Mouse (Mus musculus): ENCODE measurements at regions not wholly inside any gene's neighbourhood (a gene's known extent, or its start where the extent isn't known, plus 50 kb on each side); places are given as distances from the start of the nearest gene placed in this dataset.
A peak's percentile ranks its signal among the peaks of the same experiment; 100 is the strongest.
"Not testable (repeated sequence)": the region's sequence is repeated elsewhere in the genome, so short reads cannot be mapped to it uniquely, and the experiment has no call there.

DNA sequence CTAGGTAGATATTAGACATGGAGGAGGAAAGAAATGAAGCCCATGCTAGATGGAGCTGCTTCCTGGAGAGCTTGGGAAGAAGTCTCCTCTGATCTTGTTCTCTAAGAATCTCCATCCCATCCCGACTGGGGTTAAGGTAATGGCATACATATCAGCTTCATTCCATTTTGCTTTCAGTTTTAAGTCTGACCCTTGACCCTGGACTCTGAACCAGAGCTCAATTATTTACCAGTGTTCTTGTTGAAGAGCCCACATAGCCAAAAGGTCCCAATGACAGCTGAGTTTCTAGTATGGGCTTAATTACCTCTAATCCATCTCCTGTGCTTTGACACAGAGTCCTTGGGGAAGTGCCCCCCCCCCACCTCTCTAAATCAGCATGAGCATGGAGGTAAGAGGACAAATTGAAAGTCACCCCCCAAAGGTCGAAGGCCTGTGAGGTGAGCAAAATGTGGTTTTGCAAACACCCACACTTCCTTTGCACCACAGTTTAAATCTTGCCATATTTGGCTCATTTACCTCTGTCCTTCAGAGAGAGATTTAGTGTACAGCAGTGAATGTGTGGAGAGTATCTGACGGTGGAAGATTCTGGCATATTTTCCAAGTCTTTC, 371.5 kb downstream of the Ets1 start:
- no peak for DNase-seq (ENCODE audit: extremely low spot score)

DNA sequence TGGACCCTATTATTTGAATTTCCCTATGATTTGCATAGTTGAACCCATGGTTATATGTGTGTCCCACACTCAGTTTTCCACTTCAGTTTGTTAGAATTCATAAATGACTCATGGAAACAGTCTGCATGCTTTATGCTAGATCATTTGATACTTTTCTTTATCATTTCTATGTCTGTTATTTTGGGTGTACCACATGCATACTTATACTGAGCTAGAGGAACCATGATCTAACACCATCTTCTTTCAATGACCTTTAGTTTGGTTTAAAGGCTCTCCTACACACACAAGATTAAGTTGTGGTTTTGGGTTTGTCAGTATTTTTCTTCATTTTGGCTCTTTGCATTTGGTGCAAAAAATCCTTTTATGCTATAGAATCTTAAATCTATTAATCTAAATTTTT, 375.2 kb downstream of the Ets1 start:
- DNase-seq (ENCODE audit: extremely low spot score) = no peak

DNA sequence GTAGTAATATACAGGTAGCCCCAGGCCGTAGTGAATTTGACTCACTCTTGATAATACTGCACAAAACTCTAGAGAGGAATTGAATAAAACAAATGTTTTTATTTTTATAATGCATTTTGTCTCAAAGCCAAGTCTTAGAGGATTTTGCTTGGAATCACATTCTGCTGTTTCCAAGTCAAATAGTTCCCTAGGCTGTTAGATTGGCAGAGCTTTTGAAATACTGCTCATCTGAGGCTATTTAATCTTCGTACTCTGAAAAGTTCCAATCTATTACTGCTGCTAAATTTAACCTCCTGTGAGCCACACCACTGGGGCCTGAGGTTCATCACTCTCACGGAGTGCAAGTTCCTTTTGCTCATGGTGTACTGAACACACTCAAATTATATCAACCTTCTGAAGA, 399.4 kb downstream of the Ets1 start:
- no peak for DNase-seq (ENCODE audit: extremely low spot score)

DNA sequence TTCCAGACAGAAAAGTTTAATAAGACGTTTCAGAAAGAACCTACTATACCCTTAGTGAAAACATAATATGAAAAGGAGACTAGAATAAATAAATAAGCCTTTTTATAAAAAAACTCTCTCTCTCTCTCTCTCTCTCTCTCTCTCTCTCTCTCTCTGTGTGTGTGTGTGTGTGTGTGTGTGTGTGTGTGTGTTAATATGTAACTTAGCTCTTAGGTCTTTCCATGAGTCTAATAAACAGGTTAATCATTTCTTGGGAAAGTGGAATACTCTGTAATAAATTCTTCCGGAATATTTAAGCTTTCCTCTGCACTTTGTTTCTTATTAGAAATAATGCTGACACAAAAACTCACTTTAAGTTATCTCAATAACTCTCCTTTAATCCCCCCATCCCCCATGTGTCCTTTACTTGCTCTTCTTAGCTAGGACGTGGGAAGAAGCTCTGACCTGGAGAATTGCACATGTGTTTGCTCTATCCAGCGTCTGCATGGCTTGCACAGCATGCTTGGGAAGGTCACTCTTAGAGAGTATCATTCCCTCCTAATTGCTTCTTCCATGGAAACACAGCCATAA, 403.3 kb downstream of the Ets1 start:
- no peak for DNase-seq (ENCODE audit: extremely low spot score)

DNA sequence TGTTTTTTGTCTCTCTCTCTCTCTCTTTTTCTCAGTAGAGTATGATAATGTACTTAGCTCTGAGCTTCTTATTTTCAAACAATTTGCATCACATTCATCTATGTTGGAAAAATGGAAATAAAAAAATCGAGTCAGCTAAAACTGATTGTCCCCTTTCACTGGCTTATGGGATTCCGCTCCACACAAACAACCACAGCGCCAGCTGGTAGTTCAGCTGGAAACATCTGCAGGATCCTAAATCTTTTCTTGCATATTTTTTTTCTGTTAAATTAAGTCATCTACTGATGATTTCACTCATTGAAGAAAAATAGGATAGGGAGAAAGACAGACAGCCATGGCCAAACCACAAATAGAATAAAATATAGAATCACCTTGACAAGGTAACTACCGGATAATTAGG, 414.8 kb downstream of the Ets1 start:
- no peak for DNase-seq (ENCODE audit: extremely low spot score)

DNA sequence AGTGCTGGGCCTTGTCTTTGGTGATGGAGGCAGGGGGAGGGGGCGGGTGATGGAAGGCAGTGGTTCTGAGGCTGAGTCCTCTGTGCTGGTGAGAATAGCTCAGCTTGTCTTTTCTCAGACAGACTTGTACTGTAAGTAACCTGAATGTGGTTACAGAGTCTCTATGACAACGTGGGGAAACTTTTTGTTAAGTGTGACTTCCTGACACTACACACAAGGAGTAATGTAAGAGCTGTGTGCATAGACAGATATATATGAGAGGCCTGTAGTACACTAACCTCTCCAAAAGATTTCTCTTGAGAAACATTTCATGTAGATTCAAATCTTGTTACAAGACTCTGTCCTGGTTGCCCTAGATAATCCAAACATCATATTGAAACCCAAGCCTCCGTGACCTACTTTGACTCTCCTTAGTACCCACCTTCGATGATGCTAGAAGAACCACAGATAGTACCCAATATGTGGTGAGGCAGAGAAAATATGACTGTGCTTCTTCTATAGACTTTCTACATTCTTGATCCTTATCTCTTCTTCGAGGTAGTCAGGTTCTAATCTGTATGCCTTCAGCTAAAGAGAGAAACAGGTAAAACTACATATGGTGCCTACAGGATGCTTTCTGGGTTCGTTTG, 424.7 kb downstream of the Ets1 start:
- DNase-seq (ENCODE audit: extremely low spot score) = no peak

DNA sequence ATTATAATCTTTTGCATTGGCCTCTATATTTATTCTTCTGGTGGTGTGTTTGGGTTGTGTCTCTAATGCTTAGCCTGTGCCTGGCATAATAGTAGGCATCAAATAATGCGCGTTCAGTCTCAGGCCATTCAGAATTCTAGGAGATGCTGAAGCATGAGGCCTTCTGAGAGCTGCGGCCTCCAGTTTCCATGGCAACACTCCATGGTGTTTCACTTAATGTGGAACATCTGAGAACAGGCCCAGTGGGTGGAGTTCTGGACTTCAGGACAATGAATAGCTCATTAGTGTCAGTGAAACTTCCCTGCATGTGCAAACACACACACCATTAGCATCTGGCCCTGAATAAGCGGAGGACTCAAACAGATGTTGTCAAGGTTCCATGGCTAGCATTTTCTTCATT, 426.5 kb downstream of the Ets1 start:
- peak; percentile 68 for DNase-seq (ENCODE audit: extremely low spot score)

DNA sequence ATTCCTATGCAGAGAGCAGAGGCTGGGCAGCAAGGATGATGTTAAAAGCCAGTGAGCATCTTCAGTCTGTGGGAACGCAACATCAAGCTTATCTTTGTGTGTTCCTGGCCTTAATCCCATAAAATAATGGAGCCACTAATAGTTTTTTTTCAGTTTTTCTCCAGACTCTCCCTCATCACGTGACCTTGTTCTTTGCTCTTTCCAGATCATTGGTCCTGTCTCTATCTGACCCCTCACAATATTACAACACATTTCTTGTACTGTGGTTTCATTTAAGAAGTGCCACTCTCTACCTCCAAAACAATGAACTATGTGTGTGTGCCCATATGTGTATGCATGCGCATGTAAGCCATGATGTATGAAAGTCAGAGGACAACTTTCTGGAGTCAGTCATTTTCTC, 429.3 kb downstream of the Ets1 start:
- DNase-seq (ENCODE audit: extremely low spot score) = no peak

DNA sequence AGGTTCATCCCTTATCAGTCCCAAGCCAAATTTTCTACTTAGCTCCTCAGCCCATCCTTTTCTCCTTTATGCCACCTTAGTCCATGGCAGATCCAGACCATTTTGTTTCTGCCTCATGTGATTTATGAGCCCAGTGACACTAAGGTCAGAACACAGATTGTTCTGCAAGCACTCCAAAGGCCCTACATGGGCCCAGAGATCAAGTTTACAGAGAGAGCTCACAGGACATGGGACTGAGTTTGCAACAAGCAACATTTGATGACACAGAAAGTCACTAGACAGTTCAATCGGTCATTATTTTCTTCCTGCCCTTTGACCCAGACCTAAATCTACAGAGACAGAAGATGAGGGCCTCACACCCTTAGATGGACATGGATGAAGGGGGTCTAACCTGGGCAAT, 431.5 kb downstream of the Ets1 start:
- peak; percentile 20 for DNase-seq (ENCODE audit: extremely low spot score)

DNA sequence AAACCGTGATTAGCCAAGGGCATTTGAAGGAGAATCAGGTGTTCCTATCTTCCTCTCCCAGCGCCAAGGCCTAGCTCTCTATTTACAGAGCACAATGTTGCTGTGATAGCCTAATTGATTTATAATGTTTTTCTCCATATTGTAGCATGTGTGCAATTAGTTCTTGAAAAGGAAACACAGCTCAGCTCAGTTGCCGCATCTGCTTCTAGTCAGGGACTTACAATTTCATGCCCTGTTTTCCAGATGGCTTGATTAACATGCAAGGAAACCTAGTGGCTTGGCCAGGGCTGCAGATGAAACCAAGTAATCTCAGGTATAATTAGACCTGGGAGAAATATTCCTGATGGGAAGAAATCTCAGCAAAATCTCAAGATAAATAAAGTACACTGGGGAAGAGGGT, 434.1 kb downstream of the Ets1 start:
- no peak for DNase-seq (ENCODE audit: extremely low spot score)

DNA sequence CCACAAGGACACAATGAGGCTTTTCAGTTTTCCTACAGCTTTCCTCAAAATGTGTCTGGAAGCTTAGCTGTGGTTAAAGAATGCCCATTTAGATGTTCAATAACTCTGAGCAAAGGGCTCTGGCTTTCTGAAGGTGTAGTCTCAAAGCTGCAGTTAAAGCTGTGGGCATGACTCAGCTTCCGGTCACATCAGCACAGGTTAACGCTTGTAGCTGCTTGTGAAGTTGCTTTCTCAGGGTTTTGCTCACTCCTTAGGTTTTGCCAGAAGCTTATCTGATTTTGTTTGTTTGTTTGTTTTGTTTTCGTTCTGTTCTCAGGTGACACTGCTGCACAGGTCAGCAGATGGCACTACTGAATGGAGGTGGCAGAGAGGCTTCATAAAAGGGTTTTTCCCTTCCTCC, 444.2 kb downstream of the Ets1 start:
- DNase-seq (ENCODE audit: extremely low spot score) = no peak

DNA sequence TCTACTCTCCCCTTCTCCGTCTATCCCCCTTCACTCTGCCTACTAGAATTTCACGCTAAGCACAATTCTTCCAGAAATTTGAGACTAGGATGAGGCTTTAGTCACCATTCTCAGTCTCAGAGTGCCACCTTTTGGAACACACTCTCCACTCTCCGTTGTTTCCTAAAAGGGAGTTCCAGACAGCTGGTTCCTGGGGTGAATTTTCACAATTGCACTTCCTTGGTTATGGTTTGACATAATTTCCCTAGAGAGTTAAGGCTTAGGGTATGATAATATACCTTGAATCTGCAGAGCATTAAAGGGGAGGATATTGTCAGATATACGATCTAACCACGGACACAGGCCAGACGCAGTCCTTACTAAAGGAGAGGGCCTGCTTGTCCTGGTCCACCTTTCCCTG, 444.8 kb downstream of the Ets1 start:
- peak; percentile 55 for DNase-seq (ENCODE audit: extremely low spot score)

DNA sequence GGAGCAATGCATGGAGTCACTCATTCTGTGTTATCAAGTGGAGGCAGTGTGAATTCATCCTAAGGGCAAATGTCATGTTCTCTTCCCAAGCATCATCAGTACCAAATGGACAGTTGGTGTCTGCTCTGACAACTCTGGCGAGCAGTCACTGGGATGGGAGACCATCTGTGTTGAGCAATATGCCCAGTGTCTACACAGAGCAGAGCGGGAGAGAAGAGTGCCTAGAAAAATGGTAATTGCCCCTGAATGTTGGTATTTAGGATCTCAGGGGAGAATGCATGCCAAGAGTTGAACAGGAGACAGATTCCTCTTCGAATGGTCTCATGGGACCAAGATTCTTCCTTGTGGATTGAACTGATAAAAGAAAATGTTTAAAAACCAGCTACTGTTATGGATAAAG, 454.0 kb downstream of the Ets1 start:
- DNase-seq (ENCODE audit: extremely low spot score) = no peak

DNA sequence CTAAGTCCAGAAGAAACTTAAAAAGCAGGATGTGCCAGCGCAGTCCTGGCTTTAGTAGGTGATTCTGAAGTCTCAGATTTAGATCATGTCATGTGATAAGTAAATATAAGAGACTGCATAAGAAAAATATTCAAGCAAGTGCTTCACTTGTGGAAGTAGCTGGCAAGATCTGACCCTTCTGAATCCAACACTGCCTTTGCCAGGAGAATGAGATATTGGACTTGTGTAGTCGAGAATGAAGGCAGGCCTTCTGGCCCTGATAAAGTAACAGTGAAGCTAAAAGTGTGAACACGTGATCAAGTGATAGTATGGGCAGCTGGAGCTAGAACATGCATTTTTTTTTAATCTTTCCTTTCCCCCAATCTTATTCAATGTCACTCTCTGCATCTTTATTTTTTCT, 455.6 kb downstream of the Ets1 start:
- DNase-seq (ENCODE audit: extremely low spot score) = no peak

DNA sequence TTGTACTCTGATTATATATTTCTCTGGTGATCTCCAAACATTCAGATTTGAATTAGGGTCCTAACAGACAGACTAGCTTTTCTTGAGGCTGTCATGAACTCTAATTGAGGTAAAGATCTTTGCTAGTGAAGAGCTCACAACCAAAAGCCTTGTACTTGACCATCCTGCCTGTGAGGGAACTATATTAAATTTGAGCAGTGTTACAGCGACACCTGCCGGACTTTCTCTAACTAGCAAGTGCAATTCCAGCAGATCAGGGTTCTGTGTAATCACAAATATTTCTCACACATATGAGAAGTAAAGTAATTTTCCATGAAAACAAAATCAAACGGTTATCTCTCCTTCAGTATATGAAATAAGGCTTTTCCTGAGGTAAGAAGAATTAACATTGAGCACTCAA, 459.6 kb downstream of the Ets1 start:
- DNase-seq (ENCODE audit: extremely low spot score) = peak; percentile 75

DNA sequence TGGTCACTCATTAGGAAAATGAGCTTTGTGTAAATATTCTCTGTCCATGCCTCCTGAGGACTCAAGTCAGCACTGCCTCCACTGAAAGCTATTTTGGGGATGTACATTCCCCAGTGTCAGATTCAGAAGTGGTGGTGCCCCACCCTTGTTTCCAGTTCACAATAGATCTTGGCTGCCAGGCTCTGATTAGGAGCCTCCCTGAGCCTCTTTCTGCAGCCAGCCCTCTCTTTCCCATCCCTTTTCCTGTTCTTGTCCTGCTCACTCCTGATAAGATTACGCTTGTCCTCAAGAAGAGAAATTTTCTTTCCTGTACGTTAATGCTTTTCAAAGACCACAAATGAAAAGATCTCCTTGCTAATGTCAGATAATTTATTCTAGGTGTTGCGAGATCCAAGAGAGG, 465.2 kb downstream of the Ets1 start:
- no peak for DNase-seq (ENCODE audit: extremely low spot score)

DNA sequence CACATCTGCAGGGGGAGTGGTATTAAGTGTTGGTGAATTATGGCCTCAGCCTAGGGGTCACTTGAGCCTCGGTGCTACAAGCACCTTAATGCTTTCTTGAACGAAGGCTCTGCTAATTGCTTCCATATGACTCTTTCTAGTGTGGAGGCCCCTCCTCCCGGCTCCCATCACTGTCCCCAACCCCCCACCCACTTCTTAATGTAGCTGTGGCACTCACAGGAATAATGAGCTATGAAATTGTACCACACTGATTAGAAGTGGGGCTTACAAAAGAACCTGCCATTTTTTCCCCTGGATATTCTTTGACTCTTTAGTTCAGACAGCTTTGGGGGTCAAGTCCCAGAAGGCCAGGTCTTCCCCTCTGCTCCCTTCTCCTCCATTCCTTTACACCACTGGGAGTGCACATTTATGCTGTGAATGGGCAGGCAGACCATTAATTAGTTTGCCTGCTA, 468.6 kb downstream of the Ets1 start:
- DNase-seq (ENCODE audit: extremely low spot score) = peak; percentile 56

DNA sequence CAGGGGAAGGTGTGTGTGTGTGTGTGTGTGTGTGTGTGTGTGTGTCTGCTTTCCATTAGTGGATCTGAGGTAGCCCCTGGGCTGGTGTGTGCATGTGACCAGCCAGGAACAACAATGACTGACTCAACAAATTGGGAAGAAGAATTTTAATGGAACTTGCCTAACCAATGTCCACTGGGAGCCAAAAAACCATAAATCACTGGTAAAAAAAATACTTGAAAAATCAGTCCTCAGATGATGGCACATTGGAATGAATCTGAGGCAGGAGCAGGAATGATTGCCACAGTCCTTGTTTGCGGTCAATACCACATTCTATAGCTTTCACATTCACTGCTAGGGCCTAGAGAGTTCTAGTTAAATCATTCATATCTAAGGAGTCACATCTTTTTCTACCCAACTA, 487.8 kb downstream of the Ets1 start:
- no peak for DNase-seq (ENCODE audit: extremely low spot score)

DNA sequence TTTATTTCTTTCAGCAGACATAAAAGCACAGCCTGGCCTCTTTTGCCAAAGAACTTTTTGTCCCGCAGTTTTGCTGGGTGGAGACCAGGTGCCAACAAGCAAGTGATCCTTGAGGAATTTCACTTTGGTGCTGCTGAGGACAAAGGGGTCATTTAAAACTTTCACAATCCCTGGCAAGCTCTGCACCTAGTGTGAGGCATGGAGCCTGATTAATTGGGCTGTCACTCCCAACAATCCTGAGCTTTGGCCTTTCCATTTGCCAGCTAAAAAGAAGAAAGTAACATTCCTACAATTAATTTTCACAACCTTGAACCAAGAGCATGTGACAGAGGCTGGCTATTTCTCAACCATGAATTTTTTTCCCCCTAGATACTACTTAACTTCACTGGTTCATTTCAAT, 516.2 kb downstream of the Ets1 start:
- DNase-seq (ENCODE audit: extremely low spot score) = peak; percentile 3

DNA sequence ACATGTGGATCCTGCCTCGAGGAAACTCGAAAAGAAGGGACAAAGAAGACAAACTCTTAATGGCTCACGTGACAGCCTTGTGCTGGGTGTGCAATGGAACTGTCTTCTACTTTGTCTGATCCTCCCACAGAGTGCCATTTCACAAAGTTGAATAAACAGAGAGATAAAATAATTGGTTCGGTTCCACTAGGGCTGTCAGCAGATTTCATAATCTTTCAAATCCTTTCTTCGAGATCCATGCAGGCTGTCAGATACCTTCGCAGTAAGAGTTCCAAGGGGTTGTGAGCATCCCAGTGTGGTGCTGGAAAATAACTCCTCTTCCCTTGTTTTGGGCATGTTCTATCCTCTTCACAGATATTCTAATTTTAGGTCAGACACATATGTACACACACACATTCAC, 532.1 kb downstream of the Ets1 start:
- no peak for DNase-seq (ENCODE audit: extremely low spot score)

DNA sequence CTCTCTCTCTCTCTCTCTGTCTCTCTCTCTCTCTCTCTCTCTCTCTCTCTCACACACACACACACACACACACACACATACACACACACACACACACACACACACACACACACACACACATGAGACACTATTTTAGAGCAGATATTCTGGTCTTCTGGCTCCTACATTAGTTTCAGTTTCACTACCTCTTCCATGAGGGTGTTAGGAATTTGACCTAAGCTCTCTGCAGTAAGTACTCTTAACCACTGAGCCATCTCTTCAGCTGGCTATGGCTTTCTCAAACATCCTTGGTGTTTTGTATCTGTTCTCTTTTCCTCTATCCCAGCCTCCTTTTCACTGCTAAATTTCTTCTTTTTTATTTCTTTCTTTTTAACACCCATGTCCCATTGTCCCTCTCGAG, 533.1 kb downstream of the Ets1 start:
- not testable (repeated sequence) for DNase-seq (ENCODE audit: extremely low spot score)

DNA sequence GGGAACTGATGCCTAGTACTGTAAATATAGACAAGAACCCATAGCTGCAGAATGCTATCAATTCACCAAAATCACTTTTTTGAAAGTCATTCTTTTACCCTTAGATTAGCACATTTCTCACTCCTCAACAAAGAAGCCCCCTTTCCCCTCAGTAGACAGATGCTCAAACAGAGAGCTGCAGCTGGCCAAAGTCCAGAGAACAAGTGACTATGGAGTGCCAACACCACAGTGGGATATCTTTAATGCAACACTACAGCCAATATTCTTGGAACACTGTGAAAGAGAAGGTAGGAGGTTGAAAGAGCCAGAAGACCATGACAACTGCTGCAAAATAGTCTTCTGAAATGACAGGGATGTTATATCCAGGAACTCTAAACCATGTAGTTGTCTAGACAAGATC, 544.0 kb downstream of the Ets1 start:
- no peak for DNase-seq (ENCODE audit: extremely low spot score)

DNA sequence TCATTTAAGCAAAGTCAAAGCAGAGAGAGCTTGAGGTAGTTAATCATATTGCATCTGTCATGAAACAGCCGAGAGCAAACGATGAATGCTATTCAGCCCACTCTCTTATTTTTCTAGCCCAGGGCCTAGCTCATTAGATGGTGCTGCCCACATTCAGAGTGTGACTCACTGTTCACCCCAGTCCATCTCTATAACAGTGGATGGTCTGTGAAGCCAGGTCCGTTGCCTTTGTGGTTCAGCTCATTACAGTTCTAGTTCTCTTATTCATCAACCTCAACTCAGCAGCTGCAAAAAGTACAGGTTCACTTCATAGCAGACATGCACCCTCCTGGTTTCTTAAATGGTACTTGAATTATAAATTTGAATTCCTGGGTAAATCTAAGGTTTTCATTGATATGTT, 551.2 kb downstream of the Ets1 start:
- no peak for DNase-seq (ENCODE audit: extremely low spot score)

DNA sequence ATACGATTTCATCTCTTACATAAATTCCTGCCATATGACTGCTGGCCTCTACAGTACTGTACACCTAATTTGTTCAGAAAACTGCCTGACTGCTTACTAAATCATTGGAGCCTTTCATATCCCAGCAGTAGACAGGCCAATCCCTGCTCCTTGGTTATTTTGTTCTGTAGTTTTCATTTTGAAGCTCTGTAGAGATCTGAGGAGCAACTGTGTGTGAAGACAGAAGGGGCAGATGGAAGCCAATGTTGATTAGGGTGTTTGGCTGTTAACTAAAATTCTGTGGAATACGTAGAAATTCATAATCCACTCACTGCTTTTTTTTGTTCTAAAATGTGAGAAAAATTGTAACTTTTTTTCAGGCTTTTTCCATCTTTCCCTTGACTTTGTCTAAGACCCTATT, 573.1 kb downstream of the Ets1 start:
- DNase-seq (ENCODE audit: extremely low spot score) = no peak
